Mouse (Mus musculus) MEL (cell line): ENCODE measurements around the gene Cenpx. TPM values are rescaled to one million over a fixed set of nuclear protein-coding genes. Genes with fewer than 3 reads are reported as not detected.

Experiments
- DNase-seq: peaks from one replicate; pipeline ENCODE4 v3.0.0; 2011; ENCODE audit warnings: low read depth, low spot score
- H3K27ac ChIP-seq: 2 replicates; pipeline ENCODE4 v1.5.1; 2012; ENCODE audit warnings: low read depth, mild to moderate bottlenecking, control low read depth, low read length, moderate library complexity; ENCODE audit not compliant: control insufficient read depth
- H3K27me3 ChIP-seq, 2 experiments: fragments of 150-350 bp in 1 of 2; sonication (generic) in 1 of 2; 2 replicates each; pipeline ENCODE4 v1.6.1; 2012; ENCODE audit warnings: low read length in 2 of 2, mild to moderate bottlenecking in 2 of 2, improper control_type of control experiment in 1 of 2, moderate library complexity in 1 of 2; ENCODE audit not compliant: insufficient read depth in 2 of 2, control insufficient read depth in 1 of 2
- H3K36me3 ChIP-seq, 2 experiments: 2 replicates each; pipeline ENCODE4 v1.6.1; 2012 to 2014; ENCODE audit warnings: low read length in 2 of 2, improper control_type of control experiment in 1 of 2, inconsistent platforms in 1 of 2, mild to moderate bottlenecking in 1 of 2; ENCODE audit not compliant: insufficient read depth in 2 of 2, control insufficient read depth in 1 of 2
- H3K4me1 ChIP-seq, 2 experiments: fragments of 150-350 bp in 1 of 2; sonication (generic) in 1 of 2; 2 replicates each; pipeline ENCODE4 v1.6.1; 2012; ENCODE audit warnings: low read length in 2 of 2, improper control_type of control experiment in 1 of 2, mild to moderate bottlenecking in 1 of 2; ENCODE audit not compliant: insufficient read depth in 2 of 2, control insufficient read depth in 1 of 2
- H3K4me3 ChIP-seq, 2 experiments: fragments of 150-350 bp in 1 of 2; sonication (generic) in 1 of 2; 2 replicates each; pipeline ENCODE4 v1.5.1; 2012; ENCODE audit warnings: low read depth in 2 of 2, low read length in 2 of 2, mild to moderate bottlenecking in 2 of 2, moderate library complexity in 2 of 2, control low read depth in 1 of 2, improper control_type of control experiment in 1 of 2; ENCODE audit not compliant: control insufficient read depth in 1 of 2, insufficient read depth in 1 of 2
- H3K79me2 ChIP-seq: 2 replicates; pipeline ENCODE4 v1.6.1; 2012; ENCODE audit warnings: mild to moderate bottlenecking, low read length, moderate library complexity; ENCODE audit not compliant: control insufficient read depth, poor library complexity, insufficient read depth
- H3K9ac ChIP-seq: 2 replicates; pipeline ENCODE4 v1.6.1; 2012; ENCODE audit warnings: low read depth, mild to moderate bottlenecking, control low read depth, low read length, moderate library complexity; ENCODE audit not compliant: control insufficient read depth, poor library complexity, severe bottlenecking
- H3K9me3 ChIP-seq: fragments of 150-350 bp; sonication (generic); replicated peaks from 2 replicates; pipeline ENCODE4 v1.6.1; 2012; ENCODE audit warnings: mild to moderate bottlenecking, low read length, improper control_type of control experiment, moderate library complexity; ENCODE audit not compliant: insufficient read depth
- CHD2 ChIP-seq: IDR thresholded peaks from 2 replicates; pipeline ENCODE4 v1.6.1; 2011; ENCODE audit warnings: low read length, improper control_type of control experiment
- CTCF ChIP-seq, 3 experiments: IDR thresholded peaks in 2 of 3; conservative IDR thresholded peaks in 1 of 3; 2 replicates each; pipeline ENCODE4 v1.5.1; 2011 to 2012; ENCODE audit warnings: low read length in 3 of 3, low read depth in 2 of 3, mild to moderate bottlenecking in 2 of 3, improper control_type of control experiment in 1 of 3, inconsistent platforms in 1 of 3, mixed read lengths in 1 of 3, moderate library complexity in 1 of 3; ENCODE audit not compliant: control insufficient read depth in 1 of 3, insufficient read depth in 1 of 3, poor library complexity in 1 of 3, severe bottlenecking in 1 of 3
- ELF1 ChIP-seq: IDR thresholded peaks from 2 replicates; pipeline ENCODE4 v1.6.1; 2014; ENCODE audit warnings: low read depth, mild to moderate bottlenecking, inconsistent platforms, low read length, improper control_type of control experiment, moderate library complexity
- EP300 ChIP-seq, 2 experiments: IDR thresholded peaks; 2 replicates each; pipeline ENCODE4 v1.6.1; 2011; ENCODE audit warnings: improper control_type of control experiment in 2 of 2, low read length in 2 of 2, low read depth in 1 of 2, mild to moderate bottlenecking in 1 of 2
- GATA1 ChIP-seq: IDR thresholded peaks from 2 replicates; pipeline ENCODE4 v1.6.1; 2011; ENCODE audit warnings: low read depth, low read length, improper control_type of control experiment
- MAX ChIP-seq: IDR thresholded peaks from 2 replicates; pipeline ENCODE4 v1.6.1; 2011; ENCODE audit warnings: low read length, improper control_type of control experiment
- MEF2A ChIP-seq: IDR thresholded peaks from 2 replicates; pipeline ENCODE4 v1.6.1; 2014; ENCODE audit warnings: low read depth, mild to moderate bottlenecking, inconsistent platforms, low read length, improper control_type of control experiment; ENCODE audit not compliant: poor library complexity, insufficient replicate concordance, severe bottlenecking; ENCODE audit errors: extremely low read depth
- MXI1 ChIP-seq: IDR thresholded peaks from 2 replicates; pipeline ENCODE4 v1.6.1; 2011; ENCODE audit warnings: mild to moderate bottlenecking, low read depth, low read length, improper control_type of control experiment
- NELFE ChIP-seq: IDR thresholded peaks from 2 replicates; pipeline ENCODE4 v1.6.1; 2011; ENCODE audit warnings: low read depth, low read length, improper control_type of control experiment
- NRF1 ChIP-seq: IDR thresholded peaks from 2 replicates; pipeline ENCODE4 v1.6.1; 2014; ENCODE audit warnings: low read depth, mild to moderate bottlenecking, inconsistent platforms, low read length, improper control_type of control experiment, moderate library complexity; ENCODE audit not compliant: poor library complexity, insufficient read depth, severe bottlenecking
- POLR2A ChIP-seq, 2 experiments: IDR thresholded peaks; 2 replicates each; pipeline ENCODE4 v1.6.1; 2011 to 2012; ENCODE audit warnings: low read length in 2 of 2, mild to moderate bottlenecking in 2 of 2, control low read depth in 1 of 2, improper control_type of control experiment in 1 of 2, low read depth in 1 of 2, moderate library complexity in 1 of 2; ENCODE audit not compliant: control insufficient read depth in 1 of 2, insufficient read depth in 1 of 2, poor library complexity in 1 of 2
- POLR2AphosphoS5 ChIP-seq: IDR thresholded peaks from 2 replicates; pipeline ENCODE4 v1.6.1; 2012; ENCODE audit warnings: low read depth, borderline replicate concordance, mild to moderate bottlenecking, inconsistent platforms, low read length, moderate library complexity, mixed read lengths
- RAD21 ChIP-seq: IDR thresholded peaks from 2 replicates; pipeline ENCODE4 v1.6.1; 2011; ENCODE audit warnings: mild to moderate bottlenecking, low read depth, low read length, improper control_type of control experiment
- RCOR1 ChIP-seq: IDR thresholded peaks from 2 replicates; pipeline ENCODE4 v1.6.1; 2012; ENCODE audit warnings: low read depth, mild to moderate bottlenecking, inconsistent platforms, low read length, improper control_type of control experiment
- SIN3A ChIP-seq: IDR thresholded peaks from 2 replicates; pipeline ENCODE4 v1.6.1; 2012; ENCODE audit warnings: low read length, improper control_type of control experiment, inconsistent platforms
- SMC3 ChIP-seq: IDR thresholded peaks from 2 replicates; pipeline ENCODE4 v1.6.1; 2011; ENCODE audit warnings: low read depth, low read length, improper control_type of control experiment
- TAL1 ChIP-seq: IDR thresholded peaks from 2 replicates; pipeline ENCODE4 v1.6.1; 2012; ENCODE audit warnings: mild to moderate bottlenecking, inconsistent platforms, low read length, moderate library complexity, mixed read lengths
- TBP ChIP-seq: IDR thresholded peaks from 2 replicates; pipeline ENCODE4 v1.8.0; 2011; ENCODE audit warnings: low read depth, low read length, improper control_type of control experiment
- TCF12 ChIP-seq: IDR thresholded peaks from 2 replicates; pipeline ENCODE4 v1.6.1; 2014; ENCODE audit warnings: low read depth, mild to moderate bottlenecking, inconsistent platforms, low read length, improper control_type of control experiment, moderate library complexity
- USF1 ChIP-seq: IDR thresholded peaks from 2 replicates; pipeline ENCODE4 v1.6.1; 2014; ENCODE audit warnings: low read depth, mild to moderate bottlenecking, inconsistent platforms, low read length, improper control_type of control experiment, moderate library complexity
- ZKSCAN1 ChIP-seq: IDR thresholded peaks from 2 replicates; pipeline ENCODE4 v1.6.1; 2012; ENCODE audit warnings: low read depth, mild to moderate bottlenecking, inconsistent platforms, low read length, improper control_type of control experiment, moderate library complexity
- ZMIZ1 ChIP-seq: IDR thresholded peaks from 2 replicates; pipeline ENCODE4 v1.6.1; 2012; ENCODE audit warnings: low read depth, mild to moderate bottlenecking, inconsistent platforms, low read length, improper control_type of control experiment, moderate library complexity
- polyA plus RNA-seq, 2 experiments: library from polyadenylated mRNA; stranded (reverse) in 1 of 2; unstranded in 1 of 2; fragments of >175 nt in 1 of 2; fragments of >200 nt in 1 of 2; gene quantifications; 2 replicates each; pipeline versions ENCODE4 v1.2.1 to v1.2.4; 2012; ENCODE audit warnings: low replicate concordance in 2 of 2, low read depth in 1 of 2; ENCODE audit not compliant: insufficient read length in 2 of 2, insufficient read depth in 1 of 2, missing spikeins in 1 of 2
- total RNA-seq: library from RNA; depleted of rRNA; stranded (reverse); fragments of 300-350 nt; gene quantifications from 2 replicates; pipeline ENCODE4 v1.2.3, GENCODE M21; 2012

Gene Cenpx
- total and polyA plus RNA-seq, 3 experiments: 141 to 206 TPM; not detected in 1

DNA sequence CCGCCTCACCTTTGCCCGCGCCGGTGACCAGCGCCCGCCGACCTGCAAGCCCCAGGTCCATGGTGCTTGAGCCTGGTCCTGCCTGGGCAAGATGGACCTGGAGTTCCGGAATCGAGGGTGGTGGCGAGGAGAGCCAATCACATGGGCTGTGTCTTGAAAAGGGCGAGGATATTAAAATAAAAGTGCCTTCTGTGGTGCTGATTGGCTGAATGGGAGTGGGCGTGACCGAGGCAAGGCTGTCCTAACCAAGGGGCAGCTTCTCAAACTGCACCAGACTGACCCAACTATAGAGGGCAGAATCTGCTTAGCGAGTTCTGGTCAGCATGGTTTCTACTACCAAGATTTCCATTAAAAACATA lies 13.6 kb upstream of the Cenpx start, which contains the start of gene Dcxr:
TSS of gene Dcxr (minus strand) at position 113 of the 359 bp plus-strand sequence.
- Histone ChIP-seq H3K27me3 (no peaks in the 10 kb centered on the region), H3K9me3 (no peaks in the 10 kb centered on the region), H3K27ac (no peak within 1 kb of the TSS), H3K9ac (peak within 1 kb of the TSS; percentile 74), H3K36me3 (no peaks in the 10 kb centered on the region), H3K79me2 (no peaks in the 10 kb centered on the region), H3K4me3 (peak within 1 kb of the TSS; percentile 92), H3K4me1 (peaks cover 0 to 4% of the 10 kb centered on the region in 2 experiments; a peak in 1 of 4 replicates)
- TF ChIP-seq MXI1: peak; percentile 58; the same call in 1 of the 2 replicates
- peak; percentile 48 for TF ChIP-seq SIN3A
- peak; percentile 35 to 64; a peak in 1 of 4 replicates for TF ChIP-seq POLR2A (IDR thresholded peaks at IDR 0.05; ENCODE audit: control insufficient read depth in 1 of 2, insufficient read depth in 1 of 2, low read depth in 1 of 2, low read length in 2 of 2, poor library complexity in 1 of 2)
- no peak for TF ChIP-seq ZKSCAN1
- no peak for TF ChIP-seq NRF1
- TF ChIP-seq SMC3: peak; percentile 35
- no peak; a peak in 1 of 4 replicates for TF ChIP-seq EP300 (IDR thresholded peaks at IDR 0.05; ENCODE audit: low read depth in 1 of 2, low read length in 2 of 2)
- TF ChIP-seq TBP: peak; percentile 66; the same call in 1 of the 2 replicates
- TF ChIP-seq GATA1: no peak
- TF ChIP-seq TAL1: no peak
- TF ChIP-seq TCF12: 0 out of 2 replicates have a peak, but pooled peaks have one; percentile 8
- TF ChIP-seq MEF2A: no peak
- TF ChIP-seq MAX: no peak
- peak; percentile 74 for TF ChIP-seq USF1
- TF ChIP-seq POLR2AphosphoS5: no peak
- TF ChIP-seq ELF1: peak; percentile 86
- TF ChIP-seq CTCF (IDR thresholded peaks at IDR 0.05 in 2 of 3, conservative IDR thresholded peaks at IDR 0.05 in 1 of 3; ENCODE audit: control insufficient read depth in 1 of 3, insufficient read depth in 1 of 3, low read depth in 2 of 3, low read length in 3 of 3, poor library complexity in 1 of 3, severe bottlenecking in 1 of 3): peak; percentile 18 to 59 (median 23); a peak in 4 of 6 replicates
- TF ChIP-seq RAD21: peak; percentile 40
- peak; percentile 96 for DNase-seq

DNA sequence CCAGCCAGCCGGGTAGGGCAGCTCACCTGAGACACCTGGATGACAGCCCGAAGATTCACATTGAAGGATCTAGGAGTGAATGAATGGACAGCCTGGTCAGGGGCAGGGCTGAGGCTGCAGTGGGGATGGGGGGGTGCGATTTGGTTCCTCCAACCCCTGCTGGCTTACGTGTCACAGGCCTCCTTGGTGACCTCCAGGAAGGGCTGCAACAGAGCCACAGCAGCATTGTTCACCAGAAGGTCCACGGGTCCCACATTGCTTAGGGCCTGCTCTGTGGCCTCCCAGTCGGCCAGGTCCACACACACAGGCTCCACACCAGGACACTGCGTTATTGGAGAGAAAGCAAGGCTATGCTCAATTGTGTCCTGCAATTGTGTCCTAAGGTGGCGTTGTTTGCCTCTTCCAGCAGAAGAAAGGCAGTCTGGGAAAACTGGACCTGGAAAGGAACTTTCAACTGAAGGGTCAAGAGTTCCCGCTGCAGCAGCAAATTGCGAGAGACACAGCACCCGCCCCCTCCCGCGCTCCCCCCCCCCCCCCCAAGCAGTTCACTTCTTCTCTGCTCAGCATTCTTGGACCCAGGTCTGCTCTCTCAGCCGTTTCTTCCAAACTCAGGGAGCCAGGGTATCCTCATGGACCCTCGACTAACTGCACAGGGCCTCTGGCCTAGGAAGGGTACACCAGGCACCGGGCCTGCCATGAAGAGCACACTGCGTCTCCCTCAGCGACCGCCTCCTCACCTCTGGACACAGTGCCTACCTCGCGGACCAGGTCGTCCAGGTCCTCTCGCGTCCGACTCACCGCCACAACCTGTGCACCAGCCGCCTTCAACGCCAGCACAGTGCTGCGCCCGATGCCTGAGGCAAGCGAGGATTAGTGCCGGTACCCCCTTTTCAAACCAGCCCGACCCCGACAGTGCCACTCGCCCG lies 13.0 kb upstream of the Cenpx start:
- Histone ChIP-seq H3K27me3 (no peaks in the 10 kb centered on the region), H3K79me2 (no peaks in the 10 kb centered on the region), H3K4me1 (peaks cover 0 to 4% of the 10 kb centered on the region in 2 experiments; a peak in 1 of 4 replicates), H3K9ac (peak overlapping the region; percentile 74), H3K27ac (no peak overlapping the region), H3K9me3 (no peaks in the 10 kb centered on the region), H3K36me3 (no peaks in the 10 kb centered on the region)
- TF ChIP-seq NELFE (0 out of 2 replicates have a peak, but pooled peaks have one; percentile 35), RCOR1 (no peak), CHD2 (no peak), MXI1 (no peak), TBP (no peak), ZMIZ1 (0 out of 2 replicates have a peak, but pooled peaks have one; percentile 41)
- TF ChIP-seq, all 39 proteins: peak for 2
- DNase-seq: no peak
- H3K4me3 ChIP-seq: peak overlapping the region; percentile 92
